Mouse (Mus musculus): ENCODE measurements around the gene Plbd2. TPM values are rescaled to one million over a fixed set of nuclear protein-coding genes. Genes with fewer than 3 reads are reported as not detected.
A peak's percentile ranks its signal among the peaks of the same experiment; 100 is the strongest.
"Not testable (repeated sequence)": the region's sequence is repeated elsewhere in the genome, so short reads cannot be mapped to it uniquely, and the experiment has no call there.

The Plbd2 gene
- total RNA-seq, 2 experiments from 2014 or later, result 55.8 to 56.5 TPM

- no peak for DNase-seq (ENCODE audit: low spot score in 2 of 2)
Observed at GRCm38 (mm10) chr5:120511643-120512220, 8.3 kb upstream of the Plbd2 start.

- DNase-seq (ENCODE audit: low spot score in 2 of 2), result peak; percentile 63 to 87
Observed at GRCm38 (mm10) chr5:120510982-120511642, 7.7 kb upstream of the Plbd2 start, which contains the start of gene Slc8b1. Gene Slc8b1, plus strand, starts transcription at chr5:120511168.

- no peak for DNase-seq (ENCODE audit: low spot score in 2 of 2)
Observed at GRCm38 (mm10) chr5:120507311-120507710, 3.9 kb upstream of the Plbd2 start.

GRCm38 (mm10) chr5:120506490-120506889, 3.1 kb upstream of the Plbd2 start:
- DNase-seq (ENCODE audit: low spot score in 2 of 2), result no peak

- DNase-seq (ENCODE audit: low spot score in 2 of 2), result no peak
Observed at GRCm38 (mm10) chr5:120505781-120506180, 2.4 kb upstream of the Plbd2 start.

- peak; percentile 45 to 85 for DNase-seq (ENCODE audit: low spot score in 2 of 2)
Observed at GRCm38 (mm10) chr5:120505368-120505767, 1.9 kb upstream of the Plbd2 start.

GRCm38 (mm10) chr5:120502675-120503143, 716 bp downstream of the Plbd2 start:
- peak in 1 of 2 experiments; percentile 42 for DNase-seq (ENCODE audit: low spot score in 2 of 2)

GRCm38 (mm10) chr5:120502147-120502621, 1.2 kb downstream of the Plbd2 start:
- peak in 1 of 2 experiments; percentile 78 for DNase-seq (ENCODE audit: low spot score in 2 of 2)

- not testable (repeated sequence) for DNase-seq (ENCODE audit: low spot score in 2 of 2)
Observed at GRCm38 (mm10) chr5:120500609-120501008, 2.8 kb downstream of the Plbd2 start.

GRCm38 (mm10) chr5:120499202-120499601, 4.2 kb downstream of the Plbd2 start:
- DNase-seq (ENCODE audit: low spot score in 2 of 2), result no peak

- no peak for DNase-seq (ENCODE audit: low spot score in 2 of 2)
Observed at GRCm38 (mm10) chr5:120497071-120497470, 6.4 kb downstream of the Plbd2 start.

- no peak for DNase-seq (ENCODE audit: low spot score in 2 of 2)
Observed at GRCm38 (mm10) chr5:120495703-120496226, 7.7 kb downstream of the Plbd2 start.

- peak in 1 of 2 experiments; percentile 37 for DNase-seq (ENCODE audit: low spot score in 2 of 2)
Observed at GRCm38 (mm10) chr5:120495064-120495702, 8.2 kb downstream of the Plbd2 start.

GRCm38 (mm10) chr5:120493873-120494395, 9.5 kb downstream of the Plbd2 start:
- no peak for DNase-seq (ENCODE audit: low spot score in 2 of 2)

- peak; percentile 22 to 65 for DNase-seq (ENCODE audit: low spot score in 2 of 2)
Observed at GRCm38 (mm10) chr5:120493440-120493839, 10.0 kb downstream of the Plbd2 start.

GRCm38 (mm10) chr5:120492437-120492836, 11.0 kb downstream of the Plbd2 start:
- peak in 1 of 2 experiments; percentile 52 for DNase-seq (ENCODE audit: low spot score in 2 of 2)

- DNase-seq (ENCODE audit: low spot score in 2 of 2), result peak in 1 of 2 experiments; percentile 65
Observed at GRCm38 (mm10) chr5:120490679-120491192, 12.7 kb downstream of the Plbd2 start.

GRCm38 (mm10) chr5:120487844-120488243, 15.6 kb downstream of the Plbd2 start:
- no peak for DNase-seq (ENCODE audit: low spot score in 2 of 2)

- no peak for DNase-seq (ENCODE audit: low spot score in 2 of 2)
Observed at GRCm38 (mm10) chr5:120483399-120483798, 20.0 kb downstream of the Plbd2 start.

GRCm38 (mm10) chr5:120481205-120481604, 22.2 kb downstream of the Plbd2 start:
- DNase-seq (ENCODE audit: low spot score in 2 of 2), result no peak

- no peak for DNase-seq (ENCODE audit: low spot score in 2 of 2)
Observed at GRCm38 (mm10) chr5:120479538-120479937, 23.9 kb downstream of the Plbd2 start.

Data from layer of hippocampus, adult 18-20 months (tissue).